Mouse (Mus musculus): ENCODE data around the gene Ccdc80. TPM values are rescaled to one million over a fixed set of nuclear protein-coding genes. Genes with fewer than 3 reads are reported as not detected.

Ccdc80 gene
- polyA plus RNA-seq (2017; shearing (Covaris generic)) = not detected

GRCm38 (mm10) chr16:45093137-45093731 is at the start of gene Ccdc80:
TSS of gene Ccdc80 (plus strand) at chr16:45093402.

GRCm38 (mm10) chr16:45158522-45159388 is 65.6 kb downstream of the Ccdc80 start, which contains the start of the genes Slc35a5 and Atg3:
TSS of gene Slc35a5 (minus strand) at chr16:45158706.
TSS of gene Atg3 (plus strand) at chr16:45158785.

Other genes with a start within 250 kb of the Ccdc80 start
- not detected for gene Cd200r2, start 226.3 kb upstream of the Ccdc80 start, polyA plus RNA-seq (2017; shearing (Covaris generic))
- gene Cd200r3, start 149.7 kb upstream of the Ccdc80 start, polyA plus RNA-seq (2017; shearing (Covaris generic)) = 1.3 TPM
- 28.2 TPM for gene Slc35a5, start 65.3 kb downstream of the Ccdc80 start, polyA plus RNA-seq (2017; shearing (Covaris generic))
- 71.5 TPM for gene Atg3, start 65.4 kb downstream of the Ccdc80 start, polyA plus RNA-seq (2017; shearing (Covaris generic))
- gene Btla, start 130.9 kb downstream of the Ccdc80 start, polyA plus RNA-seq (2017; shearing (Covaris generic)) = 54.0 TPM